Mouse (Mus musculus): Measurements from ENCODE around the gene Gm17364.
"Not testable (repeated sequence)": the region's sequence is repeated elsewhere in the genome, so short reads cannot be mapped to it uniquely, and the experiment has no call there.

Gene Gm17364

DNA sequence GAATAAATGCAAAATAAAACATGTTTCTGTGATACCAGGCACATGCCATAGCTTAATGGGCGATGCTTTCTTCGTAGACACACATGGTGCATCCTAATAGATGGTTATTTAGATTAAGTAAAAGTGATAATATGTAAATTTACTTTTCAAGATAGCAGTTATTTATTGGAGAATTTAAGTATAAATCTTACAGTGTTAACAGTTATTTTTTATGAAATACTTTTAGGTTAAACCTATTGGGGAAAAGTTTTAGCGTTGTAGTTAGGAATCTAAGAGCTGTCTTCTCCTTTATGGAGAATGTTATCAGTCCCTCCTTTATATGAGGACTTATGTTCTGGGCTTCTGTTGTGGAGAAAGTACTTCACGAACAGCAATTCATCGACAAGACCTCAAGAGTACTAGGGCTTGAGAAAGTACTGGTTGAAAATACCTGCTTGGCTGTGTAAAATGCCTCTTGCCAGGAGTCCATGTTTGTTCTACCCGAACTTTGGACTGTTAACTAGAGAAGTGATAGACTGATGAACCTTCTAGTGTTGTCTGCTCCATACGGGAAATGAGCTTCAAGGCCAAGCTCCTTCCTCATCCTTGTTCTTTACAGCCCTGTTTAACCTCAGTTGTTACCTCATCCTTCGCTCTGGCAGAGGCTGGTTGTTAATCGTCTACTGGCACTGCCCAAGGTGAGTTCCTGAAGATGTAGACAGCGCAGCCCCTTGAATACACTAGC, at the start of gene Gm17364:
Gene Gm17364 (minus strand): TSS at position 51 of the 724 bp plus-strand sequence.
- in situ Hi-C loops (cut with MboI; ENCODE audit: low pct_unique_long_range_greater_than_20kb in 1 of 2, low sequenced_read_pairs in 2 of 2, unreplicated experiment in 1 of 2) = no loop called here

- in situ Hi-C loops (cut with MboI; ENCODE audit: low pct_unique_long_range_greater_than_20kb in 1 of 2, low sequenced_read_pairs in 2 of 2, unreplicated experiment in 1 of 2) = no loop called here
These were observed 47.7 kb upstream of the Gm17364 start for GRCm38 (mm10) chr13:41321433-41321832.

DNA sequence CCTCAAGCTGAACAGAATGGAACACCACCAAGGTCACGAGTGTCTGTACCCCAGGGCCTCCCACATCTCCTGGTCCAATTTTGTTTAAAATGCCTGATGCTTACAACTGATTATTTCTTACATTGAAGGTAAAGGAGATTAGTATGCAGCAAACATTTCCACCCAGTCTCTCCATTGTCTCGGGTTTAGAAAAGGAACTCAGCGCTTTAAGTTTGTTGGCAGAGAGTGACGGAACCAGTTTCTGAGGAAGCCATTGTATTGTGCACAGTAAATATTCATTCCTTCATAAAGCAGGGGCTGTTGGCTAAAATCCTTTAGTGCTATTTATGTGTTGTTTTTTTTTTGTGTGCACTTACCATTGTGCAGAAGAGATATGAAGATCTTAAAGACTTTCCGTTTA, 47.0 kb upstream of the Gm17364 start:
- in situ Hi-C loops (cut with MboI; ENCODE audit: low pct_unique_long_range_greater_than_20kb in 1 of 2, low sequenced_read_pairs in 2 of 2, unreplicated experiment in 1 of 2) = no loop called here

DNA sequence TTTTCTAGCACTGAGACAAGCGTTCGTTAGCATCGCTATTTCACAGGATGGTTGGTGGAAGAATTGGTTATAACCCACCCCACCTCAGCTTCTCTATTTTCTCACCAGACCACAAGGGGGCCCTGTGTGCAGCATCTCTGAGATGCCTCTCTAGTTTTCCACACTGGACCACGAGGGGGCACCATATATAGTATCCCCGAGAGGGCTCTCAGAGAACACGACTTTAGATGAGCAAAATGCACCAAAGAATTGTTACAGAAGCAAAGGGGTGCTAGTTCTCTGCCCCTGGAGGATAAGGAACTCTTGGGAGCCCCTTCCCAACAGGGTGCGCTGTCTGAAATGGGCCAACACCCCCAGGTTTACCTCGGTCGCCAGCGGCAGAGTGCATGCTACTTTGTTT, 28.9 kb upstream of the Gm17364 start:
- in situ Hi-C loops (cut with MboI; ENCODE audit: low pct_unique_long_range_greater_than_20kb in 1 of 2, low sequenced_read_pairs in 2 of 2, unreplicated experiment in 1 of 2) = no loop called here

DNA sequence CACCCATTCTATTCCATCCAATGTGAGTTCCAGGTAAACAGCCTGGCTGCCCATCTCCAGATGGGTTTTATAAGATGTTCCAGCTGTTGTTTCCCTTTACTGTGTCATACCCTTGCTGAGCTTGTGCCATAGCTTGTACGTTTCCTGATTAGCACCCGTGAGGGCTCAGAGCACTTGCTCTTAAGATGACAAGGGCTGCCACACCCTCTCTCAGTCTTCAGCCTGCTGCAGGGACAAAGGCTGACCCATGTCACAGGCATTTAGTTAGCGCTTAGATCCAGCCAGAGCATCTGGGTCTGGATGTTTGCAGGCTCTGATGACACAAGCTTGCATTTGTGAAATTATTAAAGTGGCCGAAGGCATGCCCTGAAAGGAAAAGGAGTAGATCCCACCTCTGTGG, 26.3 kb upstream of the Gm17364 start:
- in situ Hi-C loops (cut with MboI; ENCODE audit: low pct_unique_long_range_greater_than_20kb in 1 of 2, low sequenced_read_pairs in 2 of 2, unreplicated experiment in 1 of 2) = no loop called here

GRCm38 (mm10) chr13:41298996-41299395, 25.2 kb upstream of the Gm17364 start:
- in situ Hi-C loops (cut with MboI; ENCODE audit: low pct_unique_long_range_greater_than_20kb in 1 of 2, low sequenced_read_pairs in 2 of 2, unreplicated experiment in 1 of 2) = no loop called here

- in situ Hi-C loops (cut with MboI; ENCODE audit: low pct_unique_long_range_greater_than_20kb in 1 of 2, low sequenced_read_pairs in 2 of 2, unreplicated experiment in 1 of 2) = no loop called here
These were observed 24.8 kb upstream of the Gm17364 start for GRCm38 (mm10) chr13:41298533-41298932.

- in situ Hi-C loops (cut with MboI; ENCODE audit: low pct_unique_long_range_greater_than_20kb in 1 of 2, low sequenced_read_pairs in 2 of 2, unreplicated experiment in 1 of 2) = no loop called here
These were observed 22.6 kb upstream of the Gm17364 start for GRCm38 (mm10) chr13:41296396-41296795.

DNA sequence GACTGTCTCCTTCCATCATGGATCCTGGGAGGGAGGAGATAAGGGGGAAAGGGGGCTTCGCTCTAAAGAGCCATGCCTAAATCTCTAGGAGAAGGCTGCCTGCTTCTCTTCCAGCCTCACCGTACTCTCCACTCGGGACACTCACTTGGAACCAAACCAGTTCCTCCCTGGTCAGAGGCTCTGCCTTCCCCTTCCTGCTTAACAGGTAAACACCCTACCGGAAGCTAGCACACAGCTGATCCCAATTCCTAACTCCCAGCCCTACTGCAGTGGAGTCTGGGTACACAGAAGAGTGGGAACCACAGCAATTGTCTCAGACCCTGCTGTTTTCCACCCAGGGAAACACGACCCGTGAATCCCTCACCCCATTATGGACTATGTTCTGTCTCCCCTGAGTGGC, 22.1 kb upstream of the Gm17364 start:
- in situ Hi-C loops (cut with MboI; ENCODE audit: low pct_unique_long_range_greater_than_20kb in 1 of 2, low sequenced_read_pairs in 2 of 2, unreplicated experiment in 1 of 2) = no loop called here

GRCm38 (mm10) chr13:41293595-41293994, 19.8 kb upstream of the Gm17364 start:
- in situ Hi-C loops (cut with MboI; ENCODE audit: low pct_unique_long_range_greater_than_20kb in 1 of 2, low sequenced_read_pairs in 2 of 2, unreplicated experiment in 1 of 2) = loop anchor here in 1 of 2 experiments (5.0 kb wide), 1 partner anchor 279 kb away; no protein-coding TSS in a partner anchor

DNA sequence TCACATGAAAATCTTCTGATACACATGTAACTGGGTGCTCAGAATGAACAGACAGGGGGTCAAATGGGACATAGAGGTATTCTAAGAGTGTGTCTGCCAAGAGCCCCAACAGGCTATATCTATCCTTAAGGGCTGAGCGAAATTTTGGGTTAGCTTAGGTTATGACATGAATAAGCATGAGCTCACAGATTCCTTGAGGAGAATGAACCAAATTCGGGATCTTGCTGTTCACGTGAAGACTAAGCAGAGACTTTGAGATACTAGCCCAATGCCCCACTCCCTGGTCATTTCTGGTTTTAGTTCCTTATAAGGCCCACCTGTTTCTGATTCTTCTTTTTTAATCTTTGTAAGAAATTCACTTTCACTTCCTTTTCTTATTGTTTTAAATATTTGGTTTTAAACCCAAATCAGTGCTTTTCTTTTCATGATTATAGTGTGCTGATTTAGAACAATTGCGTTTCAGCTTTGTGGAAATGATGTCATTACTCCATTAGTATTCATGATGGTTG, 17.7 kb upstream of the Gm17364 start:
- in situ Hi-C loops (cut with MboI; ENCODE audit: low pct_unique_long_range_greater_than_20kb in 1 of 2, low sequenced_read_pairs in 2 of 2, unreplicated experiment in 1 of 2) = loop anchor here in 1 of 2 experiments (5.0 kb wide), 1 partner anchor 281 kb away; no protein-coding TSS in a partner anchor

GRCm38 (mm10) chr13:41286285-41286684, 12.5 kb upstream of the Gm17364 start:
- in situ Hi-C loops (cut with MboI; ENCODE audit: low pct_unique_long_range_greater_than_20kb in 1 of 2, low sequenced_read_pairs in 2 of 2, unreplicated experiment in 1 of 2) = loop anchor here in 1 of 2 experiments (10.0 kb wide), 1 partner anchor 289 kb away; no protein-coding TSS in a partner anchor

GRCm38 (mm10) chr13:41285448-41285847, 11.7 kb upstream of the Gm17364 start:
- in situ Hi-C loops (cut with MboI; ENCODE audit: low pct_unique_long_range_greater_than_20kb in 1 of 2, low sequenced_read_pairs in 2 of 2, unreplicated experiment in 1 of 2) = loop anchor here in 1 of 2 experiments (10.0 kb wide), 1 partner anchor 289 kb away; no protein-coding TSS in a partner anchor

DNA sequence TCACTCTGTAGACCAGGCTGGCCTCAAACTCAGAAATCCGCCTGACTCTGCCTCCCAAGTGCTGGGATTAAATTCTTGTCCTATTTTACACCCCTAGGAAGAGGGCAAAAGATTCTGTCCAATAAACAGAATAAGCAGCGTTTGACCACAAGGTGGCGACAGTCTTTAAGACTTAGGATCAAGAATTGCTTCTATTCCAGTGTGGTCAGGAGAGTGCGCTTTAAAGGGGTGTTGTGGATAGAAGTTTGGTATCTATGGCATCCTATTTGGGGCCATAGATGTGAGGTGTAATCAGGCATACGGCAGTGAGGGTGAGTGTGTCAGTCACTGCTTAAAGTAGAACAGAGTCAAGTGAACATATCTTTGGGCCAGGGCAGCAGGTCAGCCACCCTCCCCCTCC, 9.5 kb upstream of the Gm17364 start:
- in situ Hi-C loops (cut with MboI; ENCODE audit: low pct_unique_long_range_greater_than_20kb in 1 of 2, low sequenced_read_pairs in 2 of 2, unreplicated experiment in 1 of 2) = loop anchor here in 1 of 2 experiments (10.0 kb wide), 1 partner anchor 292 kb away; no protein-coding TSS in a partner anchor

GRCm38 (mm10) chr13:41280696-41281095, 6.9 kb upstream of the Gm17364 start:
- in situ Hi-C loops (cut with MboI; ENCODE audit: low pct_unique_long_range_greater_than_20kb in 1 of 2, low sequenced_read_pairs in 2 of 2, unreplicated experiment in 1 of 2) = loop anchor here in 1 of 2 experiments (10.0 kb wide), 1 partner anchor 294 kb away; no protein-coding TSS in a partner anchor

- in situ Hi-C loops (cut with MboI; ENCODE audit: low pct_unique_long_range_greater_than_20kb in 1 of 2, low sequenced_read_pairs in 2 of 2, unreplicated experiment in 1 of 2) = no loop called here
These were observed 5.9 kb downstream of the Gm17364 start for GRCm38 (mm10) chr13:41267827-41268408.

DNA sequence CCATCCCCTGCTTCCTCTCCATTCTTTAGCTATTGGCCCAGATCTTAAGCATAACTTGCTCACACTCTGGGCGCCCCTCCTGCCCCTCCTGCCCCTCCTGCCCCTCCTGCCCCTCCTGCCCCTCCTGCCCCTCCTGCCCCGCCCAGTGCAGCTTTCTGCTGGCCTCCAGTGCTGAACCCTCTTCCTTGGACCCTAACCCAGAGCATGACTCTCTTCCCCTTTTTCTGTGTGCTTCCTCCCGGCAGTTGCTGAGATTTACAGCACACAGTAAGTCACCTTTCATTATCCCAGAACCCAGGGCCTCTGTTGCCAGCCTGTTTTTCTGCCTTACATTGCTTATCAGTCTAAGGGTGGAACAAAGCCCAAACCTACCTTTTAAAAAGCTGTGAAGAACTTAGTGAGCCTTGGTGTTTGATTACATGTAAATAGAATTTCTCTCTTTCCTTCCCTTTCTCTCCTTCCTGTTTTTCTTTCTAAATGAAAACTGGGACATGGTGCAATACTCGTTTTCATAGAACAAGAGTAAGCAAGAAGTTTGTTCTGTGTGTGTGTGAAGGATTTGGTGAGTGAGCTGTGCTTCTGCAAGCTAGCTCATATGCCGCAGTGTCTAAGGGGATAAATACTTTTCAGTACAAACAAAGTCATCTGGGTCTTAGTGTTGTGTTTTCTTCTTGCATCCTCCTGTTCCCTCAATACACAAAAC, 10.3 kb downstream of the Gm17364 start:
- in situ Hi-C loops (cut with MboI; ENCODE audit: low pct_unique_long_range_greater_than_20kb in 1 of 2, low sequenced_read_pairs in 2 of 2, unreplicated experiment in 1 of 2) = no loop called here

- in situ Hi-C loops (cut with MboI; ENCODE audit: low pct_unique_long_range_greater_than_20kb in 1 of 2, low sequenced_read_pairs in 2 of 2, unreplicated experiment in 1 of 2) = not testable (repeated sequence)
These were observed 12.2 kb downstream of the Gm17364 start for GRCm38 (mm10) chr13:41261617-41262016.

DNA sequence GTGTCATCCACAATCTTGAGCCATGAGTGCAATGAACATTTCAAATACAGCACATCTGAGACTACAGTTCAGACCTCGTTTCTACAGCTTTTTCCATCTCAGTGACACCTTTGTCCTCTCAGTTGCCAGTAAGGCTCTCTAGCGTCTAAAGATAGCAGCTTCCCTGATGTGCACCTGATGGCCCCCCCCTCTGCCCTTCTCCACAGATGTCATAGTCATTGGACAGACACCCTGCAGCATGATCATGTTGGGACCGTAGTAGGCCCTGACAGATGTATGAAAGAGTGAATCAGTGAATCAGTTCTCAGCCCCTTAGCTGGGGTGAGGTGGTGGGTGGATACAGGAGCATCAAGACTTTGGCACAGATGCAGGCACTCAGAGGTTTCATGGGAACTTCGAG, 15.9 kb downstream of the Gm17364 start:
- in situ Hi-C loops (cut with MboI; ENCODE audit: low pct_unique_long_range_greater_than_20kb in 1 of 2, low sequenced_read_pairs in 2 of 2, unreplicated experiment in 1 of 2) = no loop called here
